Mouse (Mus musculus): ENCODE measurements at regions not wholly inside any gene's neighbourhood (a gene's known extent, or its start where the extent isn't known, plus 50 kb on each side); places are given as distances from the start of the nearest gene placed in this dataset.

GRCm38 (mm10) chrX:161487691-161488090 is 200.4 kb downstream of the Gm15262 start:
- no peak for DNase-seq (ENCODE audit: extremely low spot score, low spot score)
- H3K4me1 ChIP-seq: no peaks in the 10 kb centered on the region
- H3K27me3 ChIP-seq (ENCODE audit: poor library complexity, severe bottlenecking): peaks cover 85% of the 10 kb centered on the region
- H3K9me3 ChIP-seq: no peaks in the 10 kb centered on the region
- no peak overlapping the region for H3K27ac ChIP-seq
- no peak overlapping the region for H3K4me3 ChIP-seq
- 86% methylated on average over 3 of the region's 3 CpGs for WGBS
- no peaks in the 10 kb centered on the region for H3K36me3 ChIP-seq (replicated peaks)

GRCm38 (mm10) chrX:161511341-161511740 is 205.5 kb upstream of the Rai2 start:
- H3K36me3 ChIP-seq (replicated peaks): no peaks in the 10 kb centered on the region
- 76% methylated on average over 1 of the region's 1 CpGs for WGBS
- no peak overlapping the region for H3K4me3 ChIP-seq
- no peaks in the 10 kb centered on the region for H3K4me1 ChIP-seq
- peaks cover 100% of the 10 kb centered on the region for H3K27me3 ChIP-seq (ENCODE audit: poor library complexity, severe bottlenecking)
- no peak overlapping the region for H3K27ac ChIP-seq
- no peak for DNase-seq (ENCODE audit: extremely low spot score, low spot score)
- H3K9me3 ChIP-seq: no peaks in the 10 kb centered on the region

- no peak overlapping the region for H3K27ac ChIP-seq
- 53% methylated on average over 3 of the region's 3 CpGs for WGBS
- H3K36me3 ChIP-seq (replicated peaks): no peaks in the 10 kb centered on the region
- peaks cover 99% of the 10 kb centered on the region for H3K27me3 ChIP-seq (ENCODE audit: poor library complexity, severe bottlenecking)
- no peaks in the 10 kb centered on the region for H3K9me3 ChIP-seq
- no peak overlapping the region for H3K4me3 ChIP-seq
- H3K4me1 ChIP-seq: peaks cover 14% of the 10 kb centered on the region; the same call in 1 of the 2 replicates
- DNase-seq (ENCODE audit: extremely low spot score, low spot score): peak; percentile 13
Measured at GRCm38 (mm10) chrX:161523432-161524256, 193.2 kb upstream of the Rai2 start.

GRCm38 (mm10) chrX:161524257-161524646 is 192.6 kb upstream of the Rai2 start:
- Histone ChIP-seq H3K4me3 (no peak overlapping the region), H3K27me3 (ENCODE audit: poor library complexity, severe bottlenecking) (peaks cover 99% of the 10 kb centered on the region), H3K4me1 (peaks cover 14% of the 10 kb centered on the region; the same call in 1 of the 2 replicates), H3K9me3 (no peaks in the 10 kb centered on the region), H3K36me3 (replicated peaks) (no peaks in the 10 kb centered on the region), H3K27ac (no peak overlapping the region)
- no peak for DNase-seq (ENCODE audit: extremely low spot score, low spot score)
- whole genome bisulfite sequencing: 55% methylated on average over 3 of the region's 3 CpGs

- DNase-seq (ENCODE audit: extremely low spot score, low spot score): no peak
Measured at GRCm38 (mm10) chrX:161537290-161537689, 179.6 kb upstream of the Rai2 start.

GRCm38 (mm10) chrX:161556896-161557295 is 160.0 kb upstream of the Rai2 start:
- Histone ChIP-seq H3K9me3 (no peaks in the 10 kb centered on the region), H3K36me3 (replicated peaks) (no peaks in the 10 kb centered on the region), H3K4me1 (no peaks in the 10 kb centered on the region), H3K27ac (no peak overlapping the region), H3K27me3 (ENCODE audit: poor library complexity, severe bottlenecking) (peaks cover 53% of the 10 kb centered on the region), H3K4me3 (no peak overlapping the region)
- no peak for DNase-seq (ENCODE audit: extremely low spot score, low spot score)
- 68% methylated on average over 5 of the region's 5 CpGs for WGBS

More at GRCm38 (mm10) chrX:161537290-161537689, 179.6 kb upstream of the Rai2 start:
- no peaks in the 10 kb centered on the region for H3K9me3 ChIP-seq
- no peaks in the 10 kb centered on the region for H3K36me3 ChIP-seq (replicated peaks)
- H3K27me3 ChIP-seq (ENCODE audit: poor library complexity, severe bottlenecking): peaks cover 72% of the 10 kb centered on the region
- H3K4me3 ChIP-seq: no peak overlapping the region
- H3K27ac ChIP-seq: no peak overlapping the region
- H3K4me1 ChIP-seq: no peaks in the 10 kb centered on the region

- Histone ChIP-seq H3K9me3 (no peaks in the 10 kb centered on the region), H3K27ac (no peak overlapping the region), H3K4me3 (no peak overlapping the region), H3K36me3 (replicated peaks) (no peaks in the 10 kb centered on the region), H3K27me3 (ENCODE audit: poor library complexity, severe bottlenecking) (peaks cover 56% of the 10 kb centered on the region), H3K4me1 (no peaks in the 10 kb centered on the region)
- no peak for DNase-seq (ENCODE audit: extremely low spot score, low spot score)
Measured at GRCm38 (mm10) chrX:161558511-161558910, 158.4 kb upstream of the Rai2 start.

GRCm38 (mm10) chrX:161566435-161566834 is 150.4 kb upstream of the Rai2 start:
- Histone ChIP-seq H3K9me3 (no peaks in the 10 kb centered on the region), H3K27me3 (ENCODE audit: poor library complexity, severe bottlenecking) (peaks cover 86% of the 10 kb centered on the region), H3K27ac (no peak overlapping the region), H3K4me1 (no peaks in the 10 kb centered on the region), H3K4me3 (no peak overlapping the region), H3K36me3 (replicated peaks) (no peaks in the 10 kb centered on the region)
- WGBS: 59% methylated on average over 4 of the region's 4 CpGs
- no peak for DNase-seq (ENCODE audit: extremely low spot score, low spot score)

GRCm38 (mm10) chrX:161582019-161582659 is 134.7 kb upstream of the Rai2 start:
- Histone ChIP-seq H3K27me3 (ENCODE audit: poor library complexity, severe bottlenecking) (peaks cover 99% of the 10 kb centered on the region), H3K36me3 (replicated peaks) (no peaks in the 10 kb centered on the region), H3K27ac (no peak overlapping the region), H3K4me1 (no peaks in the 10 kb centered on the region), H3K4me3 (no peak overlapping the region), H3K9me3 (no peaks in the 10 kb centered on the region)
- WGBS: 91% methylated on average over 5 of the region's 5 CpGs
- DNase-seq (ENCODE audit: extremely low spot score, low spot score): no peak

- Histone ChIP-seq H3K9me3 (no peaks in the 10 kb centered on the region), H3K27me3 (ENCODE audit: poor library complexity, severe bottlenecking) (peaks cover 99% of the 10 kb centered on the region), H3K4me1 (no peaks in the 10 kb centered on the region), H3K27ac (no peak overlapping the region), H3K4me3 (no peak overlapping the region), H3K36me3 (replicated peaks) (no peaks in the 10 kb centered on the region)
- WGBS: 70% methylated on average over 2 of the region's 2 CpGs
- no peak for DNase-seq (ENCODE audit: extremely low spot score, low spot score)
Measured at GRCm38 (mm10) chrX:161583872-161584271, 133.0 kb upstream of the Rai2 start.

- no peaks in the 10 kb centered on the region for H3K9me3 ChIP-seq
- H3K27ac ChIP-seq: no peak overlapping the region
- no peaks in the 10 kb centered on the region for H3K4me1 ChIP-seq
- H3K4me3 ChIP-seq: no peak overlapping the region
- 79% methylated on average over 5 of the region's 5 CpGs for WGBS
- no peak for DNase-seq (ENCODE audit: extremely low spot score, low spot score)
- peaks cover 88% of the 10 kb centered on the region for H3K27me3 ChIP-seq (ENCODE audit: poor library complexity, severe bottlenecking)
- no peaks in the 10 kb centered on the region for H3K36me3 ChIP-seq (replicated peaks)
Measured at GRCm38 (mm10) chrX:161633869-161634268, 83.0 kb upstream of the Rai2 start.

- Histone ChIP-seq H3K27me3 (ENCODE audit: poor library complexity, severe bottlenecking) (peaks cover 88% of the 10 kb centered on the region), H3K9me3 (no peaks in the 10 kb centered on the region), H3K4me3 (no peak overlapping the region), H3K4me1 (no peaks in the 10 kb centered on the region), H3K27ac (no peak overlapping the region), H3K36me3 (replicated peaks) (no peaks in the 10 kb centered on the region)
- WGBS: 84% methylated on average over 2 of the region's 2 CpGs
- no peak for DNase-seq (ENCODE audit: extremely low spot score, low spot score)
Measured at GRCm38 (mm10) chrX:161634342-161634741, 82.5 kb upstream of the Rai2 start.

- Histone ChIP-seq H3K36me3 (replicated peaks) (no peaks in the 10 kb centered on the region), H3K9me3 (no peaks in the 10 kb centered on the region), H3K4me3 (no peak overlapping the region), H3K27ac (no peak overlapping the region), H3K4me1 (no peaks in the 10 kb centered on the region), H3K27me3 (ENCODE audit: poor library complexity, severe bottlenecking) (peaks cover 76% of the 10 kb centered on the region)
- no peak for DNase-seq (ENCODE audit: extremely low spot score, low spot score)
- WGBS: 87% methylated on average over 9 of the region's 9 CpGs
Measured at GRCm38 (mm10) chrX:161635678-161636077, 81.2 kb upstream of the Rai2 start.

Data from forebrain, embryonic 10.5 days (tissue).